Mouse (Mus musculus): Measurements from ENCODE around the gene Vasn. TPM values are rescaled to one million over a fixed set of nuclear protein-coding genes. Genes with fewer than 3 reads are reported as not detected.

Vasn gene
- total RNA-seq, 2 experiments from 2014 or later = 0.17 to 0.49 TPM

- ATAC-seq (replicated peaks; ENCODE audit: poor library complexity) = no peak
Observed at GRCm38 (mm10) chr16:4641119-4641838, 1.5 kb downstream of the Vasn start.

DNA sequence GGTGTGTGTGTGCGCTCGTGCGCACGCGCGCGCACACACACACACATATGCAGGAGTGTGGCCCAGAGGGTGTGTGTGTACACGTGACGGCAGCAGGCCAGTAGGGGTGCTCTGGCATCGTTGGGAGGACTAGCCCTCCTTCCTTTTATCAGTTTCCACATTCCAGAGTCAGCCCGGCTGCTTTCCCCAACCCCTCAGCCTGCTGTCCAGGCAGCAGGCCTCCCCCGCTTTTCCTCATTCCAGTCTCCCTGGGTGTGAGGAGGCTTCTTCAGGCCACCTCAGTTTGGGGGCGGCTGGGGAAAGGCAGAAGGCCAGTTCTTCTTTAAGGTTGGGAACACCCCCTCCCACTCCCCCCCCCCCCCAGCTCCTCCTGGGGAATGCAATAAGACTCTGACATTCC is 2.4 kb downstream of the Vasn start:
- no peak for ATAC-seq (replicated peaks; ENCODE audit: poor library complexity)

DNA sequence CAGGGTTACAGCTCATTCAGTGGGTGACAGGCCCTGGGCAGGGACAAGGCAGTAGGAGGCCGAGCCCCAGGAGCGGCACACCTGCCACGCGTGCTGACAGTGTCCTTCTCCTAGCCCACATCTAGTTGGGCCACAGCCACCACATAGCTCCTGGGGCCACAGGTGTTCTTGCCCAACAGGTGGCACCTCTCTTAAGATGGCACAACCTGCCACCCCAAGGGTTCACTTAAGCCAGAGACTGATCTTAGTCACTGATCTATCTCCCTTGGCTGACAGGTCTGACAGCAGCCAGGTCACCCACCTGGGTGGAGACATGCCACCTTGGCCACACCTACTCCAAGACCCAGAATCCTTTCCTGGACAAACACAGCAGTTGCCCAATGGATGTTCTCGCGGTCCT is 3.2 kb downstream of the Vasn start:
- no peak for ATAC-seq (replicated peaks; ENCODE audit: poor library complexity)

DNA sequence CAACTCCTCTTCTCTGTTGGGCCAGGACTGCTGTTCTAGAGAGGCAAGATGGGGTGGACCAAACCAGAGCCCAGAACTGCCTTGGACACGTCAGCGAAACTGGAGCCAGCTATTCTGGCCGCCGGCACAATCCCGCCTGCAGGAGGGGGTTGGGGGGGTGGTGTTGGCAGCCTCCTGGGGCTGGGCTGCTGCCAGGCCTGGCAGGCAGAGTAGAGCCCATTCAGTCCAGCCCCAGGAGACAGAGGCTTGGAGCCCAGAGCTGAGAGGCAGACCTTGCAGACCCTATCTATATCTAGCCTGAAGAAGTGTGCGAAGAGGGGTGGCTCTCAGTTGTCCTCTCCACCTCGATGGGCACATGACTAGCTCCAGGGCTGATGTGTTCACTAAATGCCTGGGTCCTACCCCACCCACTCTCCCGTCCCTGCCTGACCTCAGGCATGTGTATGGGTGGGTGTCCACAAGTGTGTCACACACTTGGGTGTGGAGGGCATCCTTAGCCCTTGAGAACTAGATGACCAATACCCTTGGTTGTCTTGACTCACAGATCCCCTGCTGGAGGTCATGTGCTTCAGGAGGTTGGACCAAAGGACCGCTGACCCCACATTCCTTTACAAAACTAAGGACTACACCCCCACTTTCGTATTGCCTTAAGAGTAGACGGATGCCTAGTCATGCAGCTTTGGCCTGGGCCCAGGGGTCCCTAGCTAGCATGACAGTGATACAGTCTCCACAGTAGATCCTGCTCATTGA is 4.1 kb downstream of the Vasn start:
- no peak for ATAC-seq (replicated peaks; ENCODE audit: poor library complexity)

DNA sequence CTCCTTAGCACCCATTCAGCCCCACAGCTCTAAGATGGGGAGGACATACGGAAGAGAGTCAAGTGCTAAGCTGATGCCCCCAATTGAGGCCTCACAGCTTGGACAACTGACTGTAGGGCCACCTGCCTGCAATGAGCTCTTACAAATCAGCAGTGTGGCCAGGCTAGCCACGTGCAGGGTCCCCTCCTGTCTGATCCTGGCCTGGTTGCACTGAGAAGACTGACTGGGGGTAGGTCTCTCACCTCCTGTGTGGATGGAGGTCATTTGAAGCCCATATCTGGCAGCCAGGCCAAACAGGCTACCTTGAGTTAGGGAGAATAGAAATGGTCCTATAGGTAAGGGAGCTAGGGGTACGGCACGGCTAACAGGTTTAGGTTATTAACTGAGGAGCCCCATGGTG is 6.1 kb downstream of the Vasn start:
- no peak for ATAC-seq (replicated peaks; ENCODE audit: poor library complexity)

- no peak for ATAC-seq (replicated peaks; ENCODE audit: poor library complexity)
Observed at GRCm38 (mm10) chr16:4646831-4647230, 7.1 kb downstream of the Vasn start.

GRCm38 (mm10) chr16:4647651-4648141 is 8.0 kb downstream of the Vasn start:
- ATAC-seq (replicated peaks; ENCODE audit: poor library complexity) = no peak

GRCm38 (mm10) chr16:4648416-4649023 is 8.8 kb downstream of the Vasn start:
- no peak for ATAC-seq (replicated peaks; ENCODE audit: poor library complexity)

- ATAC-seq (replicated peaks; ENCODE audit: poor library complexity) = no peak
Observed at GRCm38 (mm10) chr16:4649211-4649610, 9.5 kb downstream of the Vasn start.

DNA sequence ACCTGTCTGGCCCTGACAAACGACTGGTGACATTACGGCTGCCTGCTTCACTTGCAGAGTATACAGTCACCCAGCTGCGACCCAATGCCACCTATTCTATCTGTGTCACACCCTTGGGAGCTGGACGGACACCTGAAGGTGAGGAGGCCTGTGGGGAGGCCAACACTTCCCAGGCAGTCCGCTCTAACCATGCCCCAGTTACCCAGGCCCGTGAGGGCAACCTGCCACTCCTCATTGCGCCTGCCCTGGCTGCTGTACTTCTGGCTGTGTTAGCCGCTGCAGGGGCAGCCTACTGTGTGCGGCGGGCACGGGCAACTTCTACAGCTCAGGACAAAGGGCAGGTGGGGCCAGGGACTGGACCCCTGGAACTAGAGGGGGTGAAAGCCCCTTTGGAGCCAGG is 10.0 kb downstream of the Vasn start:
- no peak for ATAC-seq (replicated peaks; ENCODE audit: poor library complexity)

GRCm38 (mm10) chr16:4650161-4650560 is 10.4 kb downstream of the Vasn start:
- no peak for ATAC-seq (replicated peaks; ENCODE audit: poor library complexity)

DNA sequence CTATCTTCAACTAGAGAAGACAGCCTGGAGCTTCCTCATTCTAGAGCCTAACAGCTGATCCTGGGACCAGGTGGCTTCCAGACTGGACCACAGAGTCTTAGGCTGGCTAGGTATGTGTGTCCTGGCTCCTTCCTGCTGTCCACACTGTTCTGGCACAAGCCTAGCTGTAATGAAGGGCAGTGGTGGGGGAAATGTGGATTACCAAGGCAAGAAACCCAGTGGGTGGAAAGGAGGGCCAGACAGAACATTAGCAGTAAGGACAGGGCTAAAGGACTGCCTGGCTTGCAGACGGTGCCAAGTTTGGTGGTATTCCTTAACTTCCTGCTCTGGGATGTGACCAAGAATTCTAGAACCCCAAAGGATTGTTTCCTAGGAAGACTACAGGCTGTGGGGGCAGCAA is 11.3 kb downstream of the Vasn start:
- ATAC-seq (replicated peaks; ENCODE audit: poor library complexity) = no peak

GRCm38 (mm10) chr16:4651624-4652023 is 11.9 kb downstream of the Vasn start:
- no peak for ATAC-seq (replicated peaks; ENCODE audit: poor library complexity)

GRCm38 (mm10) chr16:4652707-4653416 is 13.1 kb downstream of the Vasn start:
- no peak for ATAC-seq (replicated peaks; ENCODE audit: poor library complexity)

GRCm38 (mm10) chr16:4654706-4655105 is 15.0 kb downstream of the Vasn start:
- no peak for ATAC-seq (replicated peaks; ENCODE audit: poor library complexity)

GRCm38 (mm10) chr16:4655251-4655734 is 15.6 kb downstream of the Vasn start:
- ATAC-seq (replicated peaks; ENCODE audit: poor library complexity) = no peak

DNA sequence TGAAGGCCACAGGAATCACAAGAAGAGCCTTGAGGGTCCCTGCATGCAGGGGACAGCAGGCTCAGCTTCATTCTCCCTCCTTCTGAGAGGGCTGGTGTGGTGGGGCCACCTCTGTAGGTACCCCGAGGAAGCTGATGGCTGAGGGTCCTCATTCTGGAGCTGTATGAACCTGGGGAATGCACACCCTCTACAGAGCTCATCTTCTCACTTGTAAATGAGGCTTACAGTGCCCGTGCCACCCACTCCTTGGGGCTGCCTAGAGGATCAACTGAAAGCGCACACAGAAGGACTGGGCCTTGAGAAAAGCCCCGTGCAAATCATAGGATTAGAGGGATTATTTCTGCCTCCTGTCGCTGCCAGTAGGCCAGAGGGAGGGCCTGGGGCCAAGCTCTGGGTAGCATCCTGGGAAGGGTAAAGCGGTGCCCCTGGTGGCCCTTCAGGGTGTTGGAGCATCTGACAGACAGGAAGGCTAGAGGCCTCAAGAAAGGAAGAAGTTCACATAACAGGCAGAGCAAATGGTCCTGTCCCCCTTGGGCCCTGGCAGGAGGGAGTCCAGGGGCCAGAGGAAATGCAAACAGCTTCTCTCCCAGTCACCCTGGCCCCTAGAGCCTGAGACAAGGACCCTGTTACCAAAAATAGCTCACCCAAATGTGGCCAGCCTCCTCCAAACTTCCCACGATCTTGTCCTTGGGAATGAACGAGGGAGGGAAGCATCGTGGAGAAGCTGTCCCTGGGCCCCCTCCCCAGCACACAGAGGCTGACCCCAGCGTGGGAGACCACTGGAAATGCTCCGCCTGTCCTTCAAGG is 16.2 kb downstream of the Vasn start:
- peak; percentile 60 for ATAC-seq (replicated peaks; ENCODE audit: poor library complexity)

DNA sequence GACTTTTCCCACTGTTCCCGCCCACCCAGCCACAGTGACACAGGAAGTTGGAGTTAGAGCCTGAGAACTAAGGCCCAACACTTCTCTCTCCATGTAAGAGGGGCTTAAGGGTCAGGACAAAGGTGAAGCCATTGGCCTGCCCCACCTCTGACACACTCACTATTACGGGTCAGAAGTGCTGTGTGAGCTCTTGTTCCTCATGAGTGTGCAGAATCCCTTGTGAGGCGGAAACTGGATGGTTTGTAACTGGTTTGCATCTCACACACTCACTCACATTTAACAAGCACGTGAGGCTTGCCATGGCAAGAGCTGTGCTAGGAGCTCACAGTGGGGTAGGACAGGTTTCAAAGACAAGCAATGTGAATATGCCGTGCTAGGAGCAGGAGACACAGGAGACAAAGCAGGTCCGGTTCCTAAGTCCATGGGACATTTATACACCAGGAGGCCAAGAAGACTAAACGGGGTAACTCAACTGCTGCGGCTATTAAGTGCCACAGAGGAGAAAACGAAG is 16.9 kb downstream of the Vasn start:
- ATAC-seq (replicated peaks; ENCODE audit: poor library complexity) = no peak

GRCm38 (mm10) chr16:4658781-4659245 is 19.1 kb downstream of the Vasn start:
- ATAC-seq (replicated peaks; ENCODE audit: poor library complexity) = peak; percentile 31; the same call in 1 of the 2 replicates

DNA sequence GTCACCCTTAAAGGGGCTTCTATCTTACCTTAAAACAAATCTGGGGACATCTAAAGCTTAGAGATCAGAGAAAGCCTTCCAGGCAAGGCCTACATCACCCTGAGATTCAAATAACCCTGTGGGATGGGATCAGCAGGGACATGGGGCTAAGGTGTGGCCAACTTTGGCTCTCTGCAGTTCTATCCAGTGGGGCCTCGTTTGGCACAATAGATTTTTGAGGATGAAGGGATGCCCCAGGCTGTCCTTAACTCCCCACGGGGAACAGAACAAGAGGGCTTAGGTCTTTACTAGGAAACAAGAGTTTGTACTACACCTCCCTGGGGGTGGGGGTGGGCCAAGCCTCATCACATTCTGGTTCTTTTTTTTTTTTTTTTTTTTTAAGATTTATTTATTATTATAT is 19.6 kb downstream of the Vasn start:
- no peak for ATAC-seq (replicated peaks; ENCODE audit: poor library complexity)
